Mouse (Mus musculus): ENCODE results near the gene Ankrd44.
A peak's percentile ranks its signal among the peaks of the same experiment; 100 is the strongest.
"Not testable (repeated sequence)": the region's sequence is repeated elsewhere in the genome, so short reads cannot be mapped to it uniquely, and the experiment has no call there.

Ankrd44 gene

GRCm38 (mm10) chr1:54925971-54926771 is at the start of gene Ankrd44:
Ankrd44 (minus strand) TSS chr1:54926387.
- DNase-seq (ENCODE audit: low read depth, low spot score), result peak; percentile 62

GRCm38 (mm10) chr1:54971687-54972404 is 45.7 kb upstream of the Ankrd44 start:
- DNase-seq (ENCODE audit: low read depth, low spot score), result peak; percentile 77

- DNase-seq (ENCODE audit: low read depth, low spot score), result no peak
Measured at GRCm38 (mm10) chr1:54966858-54967257, 40.7 kb upstream of the Ankrd44 start.

DNA sequence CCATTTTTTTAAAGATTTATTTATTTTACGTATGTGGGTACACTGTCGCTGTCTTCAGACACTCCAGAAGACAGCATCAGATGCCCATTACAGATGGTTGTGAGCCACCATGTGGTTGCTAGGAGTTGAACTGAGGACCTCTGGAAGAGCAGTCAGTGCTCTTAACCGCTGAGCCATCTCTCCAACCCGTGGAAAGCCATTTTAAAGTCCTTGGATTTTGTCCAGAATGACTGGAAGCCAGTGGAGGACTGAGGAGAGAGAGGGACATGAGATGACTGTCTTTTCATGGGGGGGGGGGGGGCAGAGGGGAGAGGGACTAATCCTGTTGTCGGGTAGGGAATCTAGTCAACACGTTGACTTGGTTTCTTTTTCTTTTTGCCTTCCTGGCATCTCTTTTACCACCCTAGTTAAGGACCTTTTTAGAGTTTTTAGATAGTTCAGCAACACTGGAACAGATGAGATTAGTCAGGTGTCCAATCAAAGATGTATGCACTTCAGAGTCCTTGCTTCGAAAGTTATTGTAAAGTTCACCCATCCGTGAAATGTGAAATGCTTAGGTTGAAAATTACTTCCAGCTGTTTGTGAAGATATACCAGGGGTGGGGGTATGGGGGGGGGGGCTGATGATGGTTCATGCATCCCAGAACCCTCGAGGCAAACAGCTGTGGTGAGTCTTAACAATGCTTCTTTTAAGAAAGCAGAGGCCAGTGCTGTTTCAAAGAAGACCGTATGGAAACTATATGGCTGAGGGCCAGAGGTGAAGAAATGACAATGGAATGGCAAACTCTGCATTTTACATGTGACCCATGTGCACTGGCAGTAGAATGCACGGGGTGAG is 39.2 kb upstream of the Ankrd44 start:
- peak; percentile 36 for DNase-seq (ENCODE audit: low read depth, low spot score)

DNA sequence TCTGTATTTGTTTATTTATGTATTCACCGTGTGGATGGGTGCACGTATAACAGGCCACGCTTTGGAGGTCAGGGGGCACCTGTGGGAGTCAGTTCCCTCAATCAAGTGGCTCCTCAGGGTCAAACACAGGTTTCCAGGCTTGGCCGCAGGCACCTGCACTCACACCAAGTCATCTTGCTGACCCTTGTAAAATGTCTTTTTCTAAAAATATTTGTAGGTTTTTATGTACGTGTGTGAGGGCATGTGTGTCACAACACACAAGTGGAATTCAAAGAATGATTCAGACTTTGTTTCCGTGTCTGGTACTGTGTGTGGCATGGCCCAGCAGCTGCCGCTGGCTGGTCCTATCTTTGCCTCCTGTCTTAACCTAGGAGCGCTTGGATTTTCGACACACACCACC is 35.5 kb upstream of the Ankrd44 start:
- DNase-seq (ENCODE audit: low read depth, low spot score), result no peak

- DNase-seq (ENCODE audit: low read depth, low spot score), result peak; percentile 43
Measured at GRCm38 (mm10) chr1:54960613-54961165, 34.5 kb upstream of the Ankrd44 start.

DNA sequence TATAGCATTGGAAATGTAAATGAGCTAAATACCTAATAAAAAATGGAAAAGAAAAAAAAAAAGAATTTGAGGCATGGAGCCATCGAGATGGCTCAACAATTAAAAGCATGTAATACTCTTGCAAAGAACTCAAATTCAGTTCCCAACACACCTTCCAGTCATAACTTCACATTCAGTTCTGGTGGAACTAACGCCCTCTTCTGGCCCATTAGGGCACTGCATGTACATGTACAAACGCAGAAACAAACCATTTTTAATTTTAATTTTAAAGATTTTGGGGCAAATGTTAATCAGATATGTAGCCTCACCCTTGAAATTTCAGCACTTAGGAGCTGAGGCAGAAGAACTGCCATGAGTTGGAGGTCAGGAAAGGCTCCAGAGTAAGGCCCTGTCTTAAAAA is 32.3 kb upstream of the Ankrd44 start:
- no peak for DNase-seq (ENCODE audit: low read depth, low spot score)

GRCm38 (mm10) chr1:54956995-54957394 is 30.8 kb upstream of the Ankrd44 start:
- not testable (repeated sequence) for DNase-seq (ENCODE audit: low read depth, low spot score)

DNA sequence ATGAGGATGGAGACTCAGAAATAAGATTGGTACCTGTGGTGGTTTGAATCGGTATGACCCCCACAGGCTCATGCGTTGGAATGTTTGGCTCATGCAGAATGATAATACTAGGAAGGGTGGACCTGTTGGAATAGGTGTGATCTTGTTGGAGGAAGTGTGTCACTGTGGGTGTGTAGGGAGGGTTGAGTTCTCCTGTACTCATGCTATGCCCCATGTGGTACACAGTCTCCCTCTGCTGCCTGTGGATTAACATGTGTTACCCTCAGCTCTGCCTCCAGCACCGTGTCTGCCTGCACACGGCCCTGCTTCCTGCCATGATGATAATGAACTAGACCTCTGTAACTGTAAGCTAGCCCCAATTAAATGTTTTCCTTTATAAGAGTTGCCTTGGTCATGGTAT is 28.7 kb upstream of the Ankrd44 start:
- no peak for DNase-seq (ENCODE audit: low read depth, low spot score)

- no peak for DNase-seq (ENCODE audit: low read depth, low spot score)
Measured at GRCm38 (mm10) chr1:54944648-54945047, 18.5 kb upstream of the Ankrd44 start.

DNA sequence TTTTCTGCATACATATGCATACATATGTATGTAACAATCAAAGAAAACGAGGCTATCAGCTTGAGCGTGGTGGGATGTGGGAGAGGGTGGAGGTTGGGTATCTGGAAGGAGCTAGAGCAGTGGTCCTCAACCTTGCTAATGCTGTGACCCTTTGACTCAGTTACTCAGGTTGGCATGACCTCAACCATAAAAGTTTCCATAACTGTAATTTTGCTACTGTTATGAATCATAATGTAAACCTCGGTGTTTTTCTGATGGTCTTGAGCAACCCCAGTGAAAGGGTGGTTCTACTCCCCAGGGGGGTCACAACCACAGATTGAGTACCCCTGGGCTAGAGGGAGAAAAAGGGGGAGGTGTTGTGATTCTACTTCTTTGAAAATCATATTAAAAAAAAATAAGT is 9.3 kb upstream of the Ankrd44 start:
- DNase-seq (ENCODE audit: low read depth, low spot score), result no peak

- DNase-seq (ENCODE audit: low read depth, low spot score), result no peak
Measured at GRCm38 (mm10) chr1:54934911-54935310, 8.7 kb upstream of the Ankrd44 start.

DNA sequence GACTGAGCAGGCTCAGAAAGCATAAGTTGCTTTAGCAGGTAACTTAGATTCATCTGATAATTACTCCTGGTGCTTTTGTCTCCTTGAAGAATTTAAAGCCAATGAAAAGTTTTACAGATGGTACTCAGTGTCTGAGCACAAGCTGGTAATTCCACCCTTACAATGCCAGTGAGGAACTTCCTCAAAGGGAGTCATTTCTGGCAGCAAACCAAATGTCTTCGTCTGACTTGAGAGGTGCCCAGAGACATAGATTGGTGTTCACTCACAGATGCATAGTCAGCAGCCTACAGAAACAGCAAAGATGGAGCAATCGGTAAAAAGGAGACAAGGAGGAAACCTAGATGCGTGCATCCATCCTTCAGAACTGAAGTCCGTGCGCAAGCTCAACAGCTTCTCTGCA is 7.5 kb upstream of the Ankrd44 start:
- no peak for DNase-seq (ENCODE audit: low read depth, low spot score)

DNA sequence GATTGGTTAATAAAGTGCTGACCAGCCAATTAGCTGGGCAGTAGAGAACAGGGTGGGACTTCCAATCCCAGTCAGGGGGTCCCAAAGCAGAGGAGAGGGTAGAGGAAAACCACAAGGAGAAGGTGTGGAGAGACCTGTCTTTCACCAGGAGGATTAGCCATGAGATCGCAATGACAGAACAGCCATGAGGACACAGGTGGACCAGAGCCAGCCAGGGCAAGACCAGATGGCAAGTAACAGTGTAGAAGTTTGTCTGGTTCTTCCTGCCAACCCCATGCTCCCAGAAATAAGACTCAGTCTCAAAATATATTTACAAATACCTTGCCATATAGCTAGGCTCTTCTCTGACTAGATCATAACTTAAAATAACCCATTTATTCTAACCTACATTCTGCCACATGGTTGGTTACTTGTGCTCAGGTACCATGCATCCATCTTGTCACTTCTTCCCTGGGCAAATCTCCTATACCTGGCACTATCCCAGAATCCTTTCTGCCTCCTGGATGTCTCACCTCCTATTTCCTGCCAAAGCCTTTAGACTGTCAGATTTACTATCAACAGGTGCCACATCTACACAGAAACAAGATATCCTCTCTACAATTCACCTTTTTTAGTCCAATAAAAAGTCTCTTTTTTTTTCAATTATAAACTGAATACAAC is 6.4 kb upstream of the Ankrd44 start:
- no peak for DNase-seq (ENCODE audit: low read depth, low spot score)

GRCm38 (mm10) chr1:54931231-54931630 is 5.0 kb upstream of the Ankrd44 start:
- peak; percentile 63 for DNase-seq (ENCODE audit: low read depth, low spot score)

- no peak for DNase-seq (ENCODE audit: low read depth, low spot score)
Measured at GRCm38 (mm10) chr1:54930670-54931200, 4.5 kb upstream of the Ankrd44 start.

- DNase-seq (ENCODE audit: low read depth, low spot score), result no peak
Measured at GRCm38 (mm10) chr1:54925451-54925934, 694 bp downstream of the Ankrd44 start.

DNA sequence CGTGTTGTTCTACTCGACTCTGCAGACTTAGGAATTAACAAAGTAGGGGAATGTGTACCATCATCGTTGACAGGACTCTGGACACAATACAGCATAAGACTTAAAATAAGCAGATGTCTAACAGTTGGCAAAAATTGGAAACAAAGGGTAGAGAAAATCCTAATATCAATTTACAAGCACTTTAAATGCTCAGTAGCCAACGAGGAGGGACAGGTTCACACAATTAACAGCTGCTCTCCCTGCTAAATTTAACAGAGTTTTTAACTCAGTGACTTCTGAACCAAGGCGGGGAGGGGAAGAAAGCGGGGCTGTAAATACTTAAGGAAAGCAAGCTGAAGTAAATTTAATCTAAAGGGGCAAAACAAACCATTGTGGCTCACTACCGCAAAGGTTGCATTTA is 1.4 kb downstream of the Ankrd44 start:
- DNase-seq (ENCODE audit: low read depth, low spot score), result no peak

DNA sequence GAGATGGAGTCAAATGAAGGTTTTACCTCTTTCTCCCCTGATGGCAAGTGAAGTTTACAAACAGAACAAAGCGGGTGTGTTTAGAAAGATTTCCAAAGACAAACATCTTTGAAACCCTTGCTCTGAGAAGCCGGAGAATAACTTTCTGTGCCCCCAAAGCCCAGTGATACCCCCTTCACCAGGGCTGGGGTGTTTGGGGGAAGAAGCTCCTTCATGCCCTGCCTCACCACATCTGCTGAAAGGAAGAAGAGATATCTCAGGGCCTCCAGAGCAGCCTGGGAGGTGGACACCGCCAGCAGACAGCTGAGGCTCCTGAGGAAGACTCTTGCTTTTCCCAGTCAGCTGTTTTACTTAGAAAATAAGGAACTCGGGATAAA is 1.9 kb downstream of the Ankrd44 start:
- DNase-seq (ENCODE audit: low read depth, low spot score), result no peak

DNA sequence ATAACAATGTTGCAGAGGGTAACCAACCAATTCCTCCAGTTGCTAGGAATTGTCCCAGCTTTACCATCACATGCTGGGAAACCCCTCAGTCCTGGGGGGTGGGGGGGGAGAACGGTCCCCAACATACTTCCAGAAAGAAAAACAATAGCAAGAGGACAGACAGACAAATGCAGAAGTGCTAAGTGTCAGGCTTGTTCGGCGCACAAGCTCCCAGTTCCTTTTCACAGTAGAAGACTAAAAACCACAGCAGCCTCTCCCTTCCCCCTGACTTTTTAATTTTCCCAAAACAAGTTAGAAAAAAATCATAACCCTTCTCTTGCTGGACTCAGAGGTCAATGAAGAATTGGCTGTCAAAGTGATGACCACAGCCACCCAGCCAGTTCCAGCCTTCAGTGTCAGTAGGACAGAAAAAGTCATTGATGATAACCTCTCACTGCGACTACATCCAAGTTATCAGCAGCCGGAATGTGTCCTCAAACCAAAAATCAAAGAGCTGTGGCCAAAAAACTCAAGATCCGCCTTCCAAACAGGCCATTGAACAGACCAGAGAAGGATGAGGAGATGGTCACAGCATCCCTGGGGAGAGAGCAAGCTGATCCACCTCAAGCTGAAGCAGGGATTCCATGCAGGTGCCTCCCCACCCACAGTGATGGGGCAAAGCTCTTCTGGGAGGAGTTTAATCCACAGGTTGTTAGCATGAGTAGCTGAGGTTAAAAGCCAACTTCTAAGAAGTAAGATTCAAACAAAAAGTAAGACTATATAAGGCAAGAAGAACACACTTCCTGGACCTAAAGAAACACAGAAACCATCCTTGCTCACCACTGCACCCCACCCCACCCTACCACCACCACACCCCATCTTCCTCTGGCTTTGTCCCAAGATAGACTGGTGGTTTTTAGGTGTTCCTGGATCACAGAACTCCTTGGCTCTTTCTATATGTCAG is 2.5 kb downstream of the Ankrd44 start:
- no peak for DNase-seq (ENCODE audit: low read depth, low spot score)
